Mouse (Mus musculus) liver, adult 2 months (tissue): Measurements from ENCODE around the gene Gnb1. TPM values are rescaled to one million over a fixed set of nuclear protein-coding genes. Genes with fewer than 3 reads are reported as not detected.

Source experiments
- DNase-seq: peaks from one replicate; pipeline ENCODE4 v3.0.0-alpha.2; 2011; ENCODE audit warnings: low read depth, low spot score; ENCODE audit errors: extremely low read depth
- H3K27ac ChIP-seq: fragments of 200-500 bp; replicated peaks from 2 replicates; pipeline ENCODE4 v1.5.1; 2012; ENCODE audit warnings: low read depth, mild to moderate bottlenecking, control low read depth, inconsistent platforms, low read length; ENCODE audit not compliant: insufficient read depth
- H3K27me3 ChIP-seq: fragments of 200-500 bp; 2 replicates; pipeline ENCODE4 v1.6.1; 2012; ENCODE audit warnings: mild to moderate bottlenecking, moderate library complexity, low read length, inconsistent platforms; ENCODE audit not compliant: control insufficient read depth, insufficient read depth
- H3K36me3 ChIP-seq: fragments of 200-500 bp; 2 replicates; pipeline ENCODE4 v1.6.1; 2012; ENCODE audit warnings: low read length, inconsistent platforms; ENCODE audit not compliant: control insufficient read depth, insufficient read depth
- H3K4me1 ChIP-seq: fragments of 200-500 bp; 2 replicates; pipeline ENCODE4 v1.6.1; 2011; ENCODE audit warnings: low read length; ENCODE audit not compliant: control insufficient read depth, insufficient read depth
- H3K4me3 ChIP-seq: fragments of 200-500 bp; 2 replicates; pipeline ENCODE4 v1.5.1; 2011; ENCODE audit warnings: low read depth, mild to moderate bottlenecking, control low read depth, low read length, moderate library complexity; ENCODE audit not compliant: insufficient read depth
- H3K79me2 ChIP-seq: fragments of 200-500 bp; 2 replicates; pipeline ENCODE4 v1.6.1; 2012; ENCODE audit warnings: inconsistent platforms, mild to moderate bottlenecking, low read length, moderate library complexity; ENCODE audit not compliant: control insufficient read depth, insufficient read depth
- H3K9ac ChIP-seq: fragments of 200-500 bp; 2 replicates; pipeline ENCODE4 v1.6.1; 2012; ENCODE audit warnings: low read depth, mild to moderate bottlenecking, control low read depth, inconsistent platforms, low read length
- CTCF ChIP-seq: fragments of 200-500 bp; IDR thresholded peaks from 2 replicates; pipeline ENCODE4 v1.5.1; 2011; ENCODE audit warnings: low read depth, low read length, control low read depth
- POLR2A ChIP-seq: fragments of 200-500 bp; IDR thresholded peaks from 2 replicates; pipeline ENCODE4 v1.6.1; 2011; ENCODE audit warnings: low read length, control low read depth; ENCODE audit not compliant: insufficient read depth; ENCODE audit errors: extremely low read depth
- WGBS: fragments of 180-500 bp; shearing (Covaris S2); methylation state at CpG from one replicate; pipeline ENCODE4 v1.1.7; 2018; 5-methylcytosine and 5-hydroxymethylcytosine counted together
- polyA plus RNA-seq: library from polyadenylated mRNA; depleted of rRNA; stranded (reverse); fragments of >200 nt; gene quantifications from 2 replicates; pipeline ENCODE4 v1.2.3, GENCODE M21; 2012
- total RNA-seq: library from RNA; depleted of rRNA; stranded (reverse); fragments of >200 nt; gene quantifications from 2 replicates; pipeline ENCODE4 v1.2.3, GENCODE M21; 2014

The Gnb1 gene
- total and polyA plus RNA-seq, 2 experiments = 26.5 to 143 TPM

GRCm38 (mm10) chr4:155469590-155470262 is 21.4 kb upstream of the Gnb1 start:
- DNase-seq = no peak
- H3K27me3 ChIP-seq = peaks cover 3% of the 10 kb centered on the region; the same call in 1 of the 2 replicates
- no peaks in the 10 kb centered on the region for H3K36me3 ChIP-seq
- no peaks in the 10 kb centered on the region for H3K79me2 ChIP-seq
- TF ChIP-seq POLR2A = no peak
- no peak overlapping the region for H3K27ac ChIP-seq
- H3K9ac ChIP-seq = no peak overlapping the region
- 84% methylated on average over 18 of the region's 18 CpGs for WGBS
- no peak overlapping the region for H3K4me3 ChIP-seq
- 0 out of 2 replicates have a peak, but pooled peaks cover 3% of the 10 kb centered on the region for H3K4me1 ChIP-seq

- H3K27me3 ChIP-seq = peaks cover 3% of the 10 kb centered on the region; the same call in 1 of the 2 replicates
- WGBS = 90% methylated on average over 16 of the region's 16 CpGs
- no peak overlapping the region for H3K4me3 ChIP-seq
- 0 out of 2 replicates have a peak, but pooled peaks cover 3% of the 10 kb centered on the region for H3K4me1 ChIP-seq
- no peaks in the 10 kb centered on the region for H3K36me3 ChIP-seq
- TF ChIP-seq CTCF (no peak), POLR2A (no peak)
- H3K9ac ChIP-seq = no peak overlapping the region
- H3K27ac ChIP-seq = no peak overlapping the region
- no peaks in the 10 kb centered on the region for H3K79me2 ChIP-seq
- no peak for DNase-seq
Measured at GRCm38 (mm10) chr4:155470263-155470953, 20.8 kb upstream of the Gnb1 start.

GRCm38 (mm10) chr4:155470997-155471396 is 20.2 kb upstream of the Gnb1 start:
- H3K27ac ChIP-seq = no peak overlapping the region
- H3K4me3 ChIP-seq = no peak overlapping the region
- peaks cover 3% of the 10 kb centered on the region; the same call in 1 of the 2 replicates for H3K27me3 ChIP-seq
- no peaks in the 10 kb centered on the region for H3K36me3 ChIP-seq
- H3K9ac ChIP-seq = no peak overlapping the region
- H3K4me1 ChIP-seq = 0 out of 2 replicates have a peak, but pooled peaks cover 3% of the 10 kb centered on the region
- H3K79me2 ChIP-seq = no peaks in the 10 kb centered on the region
- DNase-seq = no peak
- WGBS = 91% methylated on average over 7 of the region's 7 CpGs
- TF ChIP-seq CTCF (no peak), POLR2A (no peak)

GRCm38 (mm10) chr4:155471406-155471805 is 19.8 kb upstream of the Gnb1 start:
- TF ChIP-seq POLR2A (no peak), CTCF (no peak)
- Histone ChIP-seq H3K4me3 (no peak overlapping the region), H3K79me2 (no peaks in the 10 kb centered on the region), H3K27me3 (peaks cover 3% of the 10 kb centered on the region; the same call in 1 of the 2 replicates), H3K4me1 (0 out of 2 replicates have a peak, but pooled peaks cover 3% of the 10 kb centered on the region), H3K36me3 (no peaks in the 10 kb centered on the region), H3K27ac (no peak overlapping the region), H3K9ac (no peak overlapping the region)
- no peak for DNase-seq
- WGBS = 89% methylated on average over 7 of the region's 7 CpGs

- H3K4me1 ChIP-seq = 0 out of 2 replicates have a peak, but pooled peaks cover 3% of the 10 kb centered on the region
- no peak for DNase-seq
- H3K9ac ChIP-seq = no peak overlapping the region
- WGBS = 76% methylated on average over 3 of the region's 3 CpGs
- no peaks in the 10 kb centered on the region for H3K36me3 ChIP-seq
- TF ChIP-seq POLR2A = no peak
- TF ChIP-seq CTCF = no peak
- H3K27ac ChIP-seq = no peak overlapping the region
- no peaks in the 10 kb centered on the region for H3K79me2 ChIP-seq
- H3K4me3 ChIP-seq = no peak overlapping the region
- peaks cover 3% of the 10 kb centered on the region; the same call in 1 of the 2 replicates for H3K27me3 ChIP-seq
Measured at GRCm38 (mm10) chr4:155472716-155473290, 18.4 kb upstream of the Gnb1 start.
